Mouse (Mus musculus) embryonic facial prominence, embryonic 14.5 days (tissue): ENCODE data around the gene Stat4. TPM values are rescaled to one million over a fixed set of nuclear protein-coding genes. Genes with fewer than 3 reads are reported as not detected.
"Not testable (repeated sequence)": the region's sequence is repeated elsewhere in the genome, so short reads cannot be mapped to it uniquely, and the experiment has no call there.

ENCODE experiments used
- ATAC-seq: fragments of 200-750 bp; cut with Nextera tagmentation; 2 replicates; pipeline ENCODE4 v1.8.0; 2017; ENCODE audit warnings: low read depth, moderate number of reproducible peaks, moderate TSS enrichment
- DNase-seq: peaks from one replicate; pipeline ENCODE4 v3.0.0-alpha.2; 2015; ENCODE audit warnings: low spot score
- H3K27ac ChIP-seq: fragments of 300-500 bp; sonication (generic); replicated peaks from 2 replicates; pipeline ENCODE4 v1.5.1; 2014; ENCODE audit warnings: low read depth, mild to moderate bottlenecking, low read length, moderate library complexity
- H3K27me3 ChIP-seq: fragments of 300-500 bp; sonication (generic); replicated peaks from 2 replicates; pipeline ENCODE4 v1.6.1; 2014; ENCODE audit warnings: low read length; ENCODE audit not compliant: control insufficient read depth, insufficient read depth
- H3K36me3 ChIP-seq: fragments of 300-500 bp; sonication (generic); 2 replicates; pipeline ENCODE4 v1.6.1; 2014; ENCODE audit warnings: low read length, mixed read lengths; ENCODE audit not compliant: control insufficient read depth, insufficient read depth
- H3K4me1 ChIP-seq: fragments of 300-500 bp; sonication (generic); 2 replicates; pipeline ENCODE4 v1.6.1; 2014; ENCODE audit warnings: antibody characterized with exemption, low read length; ENCODE audit not compliant: control insufficient read depth, insufficient read depth
- H3K4me2 ChIP-seq: fragments of 300-500 bp; sonication (generic); 2 replicates; pipeline ENCODE4 v1.6.1; 2014; ENCODE audit warnings: low read depth, mild to moderate bottlenecking, low read length, moderate library complexity, mixed read lengths
- H3K4me3 ChIP-seq: fragments of 300-500 bp; sonication (generic); 2 replicates; pipeline ENCODE4 v1.5.1; 2014; ENCODE audit warnings: low read depth, mild to moderate bottlenecking, low read length
- H3K9ac ChIP-seq: fragments of 300-500 bp; sonication (generic); 2 replicates; pipeline ENCODE4 v1.6.1; 2014; ENCODE audit warnings: low read depth, mild to moderate bottlenecking, low read length, moderate library complexity, mixed read lengths
- H3K9me3 ChIP-seq: fragments of 300-500 bp; sonication (generic); 2 replicates; pipeline ENCODE4 v1.6.1; 2016; ENCODE audit warnings: low read length; ENCODE audit not compliant: control insufficient read depth
- WGBS: fragments of 180-500 bp; shearing (Covaris S2); extraction: QIAGEN DNeasy Blood & Tissue Kit; methylation state at CpG from one replicate; pipeline ENCODE4 v1.1.7; 2014; 5-methylcytosine and 5-hydroxymethylcytosine counted together
- polyA plus RNA-seq: library from polyadenylated mRNA; unstranded; fragments of >200 nt; fragmentation: Nextera tagmentation; extraction: Ambion mirVana; gene quantifications from 2 replicates; pipeline ENCODE4 v1.2.1, GENCODE M21; 2014

The Stat4 gene
- polyA plus RNA-seq, 1 experiment from 2014 or later = 1.1 TPM

- H3K4me2 ChIP-seq = no peak overlapping the region
- 58% methylated on average over 9 of the region's 9 CpGs for WGBS
Measured at GRCm38 (mm10) chr1:52039626-52040025, 52.7 kb downstream of the Stat4 start.

GRCm38 (mm10) chr1:52040366-52041061 lies 53.6 kb downstream of the Stat4 start:
- no peak overlapping the region for H3K9ac ChIP-seq
- no peaks in the 10 kb centered on the region for H3K9me3 ChIP-seq
- no peak overlapping the region for H3K27ac ChIP-seq
- WGBS = 77% methylated on average over 11 of the region's 11 CpGs
- DNase-seq = no peak
- no peak overlapping the region for H3K4me3 ChIP-seq
- H3K4me1 ChIP-seq = peaks cover 9% of the 10 kb centered on the region
- no peaks in the 10 kb centered on the region for H3K36me3 ChIP-seq
- no peaks in the 10 kb centered on the region for H3K27me3 ChIP-seq
- ATAC-seq = no peak
- H3K4me2 ChIP-seq = no peak overlapping the region

More at GRCm38 (mm10) chr1:52039626-52040025, 52.7 kb downstream of the Stat4 start:
- DNase-seq (peak; percentile 18), ATAC-seq (peak; percentile 35; the same call in 1 of the 2 replicates)
- Histone ChIP-seq H3K9ac (no peak overlapping the region), H3K4me1 (peaks cover 9% of the 10 kb centered on the region), H3K9me3 (no peaks in the 10 kb centered on the region), H3K27ac (no peak overlapping the region), H3K4me3 (no peak overlapping the region), H3K27me3 (no peaks in the 10 kb centered on the region), H3K36me3 (no peaks in the 10 kb centered on the region)

DNA sequence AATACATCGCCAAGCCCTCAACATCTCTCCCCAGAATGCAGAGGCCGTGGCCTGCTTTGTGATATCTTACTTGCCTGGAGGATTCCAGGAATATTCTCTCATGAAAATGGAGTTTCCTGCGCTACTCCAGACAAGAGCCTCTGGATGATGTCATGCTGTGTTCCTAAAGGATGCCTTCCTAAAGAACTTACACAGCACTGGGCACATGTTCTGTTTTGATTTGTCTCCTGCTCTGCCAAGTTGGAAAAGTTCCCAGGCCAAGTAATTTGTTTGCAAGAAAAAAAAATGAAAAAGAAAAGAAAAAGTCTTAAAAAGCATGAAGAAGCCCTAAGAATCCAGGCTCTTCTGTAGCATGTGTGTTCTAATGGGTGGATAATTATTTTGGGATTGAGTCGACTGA lies 56.2 kb downstream of the Stat4 start:
- 59% methylated on average over 4 of the region's 4 CpGs for WGBS
- Histone ChIP-seq H3K4me3 (no peak overlapping the region), H3K4me1 (peaks cover 9% of the 10 kb centered on the region), H3K27ac (no peak overlapping the region), H3K27me3 (no peaks in the 10 kb centered on the region), H3K36me3 (no peaks in the 10 kb centered on the region), H3K9me3 (no peaks in the 10 kb centered on the region), H3K9ac (no peak overlapping the region), H3K4me2 (no peak overlapping the region)
- peak; percentile 78 for DNase-seq
- ATAC-seq = no peak

DNA sequence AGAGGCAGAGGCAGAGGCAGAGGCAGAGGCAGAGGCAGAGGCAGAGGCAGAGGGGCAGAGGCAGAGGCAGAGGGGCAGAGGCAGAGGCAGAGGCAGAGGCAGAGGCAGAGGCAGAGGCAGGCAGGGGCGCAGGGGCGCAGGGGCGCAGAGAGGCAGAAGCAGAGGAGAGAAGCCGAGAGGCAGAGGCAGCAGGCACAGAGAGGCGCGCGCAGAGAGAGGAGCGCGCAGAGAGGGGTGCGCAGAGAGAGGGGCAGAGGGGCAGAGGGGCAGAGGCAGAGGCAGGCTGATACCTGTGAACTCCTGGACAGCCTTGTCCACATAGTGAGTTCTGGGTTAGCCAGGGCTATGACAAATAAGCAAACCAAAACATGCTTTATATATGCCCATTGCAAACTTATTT lies 59.9 kb downstream of the Stat4 start:
- not testable (repeated sequence) for ATAC-seq, DNase-seq, H3K4me2 ChIP-seq, H3K4me1 ChIP-seq, H3K9me3 ChIP-seq, H3K27ac ChIP-seq, H3K9ac ChIP-seq, H3K27me3 ChIP-seq, H3K36me3 ChIP-seq, H3K4me3 ChIP-seq
- WGBS = 96% methylated on average over 10 of the region's 10 CpGs

DNA sequence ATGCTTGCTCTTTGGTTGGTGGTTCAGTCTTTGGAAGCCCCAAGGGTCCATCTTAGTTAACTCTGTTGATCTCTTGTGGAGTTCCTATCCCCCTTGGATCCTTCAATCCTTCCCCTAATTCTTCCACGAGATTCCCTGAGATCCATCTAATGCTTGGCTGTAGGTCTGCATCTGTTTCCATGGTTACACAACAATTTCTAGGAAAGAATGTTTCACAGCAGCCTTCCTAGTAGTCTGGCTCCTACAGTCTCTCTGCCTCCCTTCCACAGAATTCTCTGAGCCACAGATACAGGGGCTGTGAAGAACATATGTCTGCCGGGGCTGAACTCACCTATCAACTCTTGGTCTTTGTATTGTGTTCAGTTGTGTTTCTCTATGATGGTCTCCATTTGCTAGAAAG lies 61.8 kb downstream of the Stat4 start:
- no peaks in the 10 kb centered on the region for H3K27me3 ChIP-seq
- DNase-seq = no peak
- WGBS = 65% methylated on average over 2 of the region's 2 CpGs
- no peak overlapping the region for H3K4me2 ChIP-seq
- no peak overlapping the region for H3K4me3 ChIP-seq
- ATAC-seq = no peak
- no peak overlapping the region for H3K27ac ChIP-seq
- H3K9me3 ChIP-seq = no peaks in the 10 kb centered on the region
- no peak overlapping the region for H3K9ac ChIP-seq
- no peaks in the 10 kb centered on the region for H3K4me1 ChIP-seq
- no peaks in the 10 kb centered on the region for H3K36me3 ChIP-seq

- Histone ChIP-seq H3K4me1 (no peaks in the 10 kb centered on the region), H3K27me3 (no peaks in the 10 kb centered on the region), H3K4me2 (no peak overlapping the region), H3K4me3 (no peak overlapping the region), H3K9me3 (no peaks in the 10 kb centered on the region), H3K36me3 (no peaks in the 10 kb centered on the region), H3K9ac (no peak overlapping the region), H3K27ac (no peak overlapping the region)
- ATAC-seq = no peak
- WGBS = 92% methylated on average over 3 of the region's 3 CpGs
- DNase-seq = no peak
Measured at GRCm38 (mm10) chr1:52049827-52050226, 62.9 kb downstream of the Stat4 start.

DNA sequence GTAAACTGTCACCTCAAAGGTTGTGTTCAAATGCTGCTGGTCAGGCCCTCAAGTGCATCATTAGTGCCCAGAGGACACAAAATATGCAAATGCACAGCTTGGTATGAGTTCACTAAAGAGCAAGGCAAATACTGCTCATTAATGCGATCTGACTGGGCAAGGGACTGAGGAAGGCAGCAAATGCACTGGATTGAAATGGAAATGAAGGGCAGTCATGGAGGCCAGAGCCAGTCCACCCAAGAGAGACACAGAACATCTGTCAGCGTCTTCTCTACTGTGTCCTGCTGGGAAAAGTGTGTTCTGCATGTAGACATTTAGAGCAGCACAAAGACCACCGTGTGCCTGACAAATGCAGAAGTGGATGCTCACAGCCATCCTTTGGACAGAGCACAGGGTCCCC lies 64.6 kb downstream of the Stat4 start:
- H3K36me3 ChIP-seq = no peaks in the 10 kb centered on the region
- H3K4me3 ChIP-seq = no peak overlapping the region
- H3K4me2 ChIP-seq = no peak overlapping the region
- no peaks in the 10 kb centered on the region for H3K9me3 ChIP-seq
- H3K27me3 ChIP-seq = no peaks in the 10 kb centered on the region
- no peak overlapping the region for H3K9ac ChIP-seq
- no peak for ATAC-seq
- no peak for DNase-seq
- no peak overlapping the region for H3K27ac ChIP-seq
- no peaks in the 10 kb centered on the region for H3K4me1 ChIP-seq
- 71% methylated on average over 3 of the region's 3 CpGs for WGBS

DNA sequence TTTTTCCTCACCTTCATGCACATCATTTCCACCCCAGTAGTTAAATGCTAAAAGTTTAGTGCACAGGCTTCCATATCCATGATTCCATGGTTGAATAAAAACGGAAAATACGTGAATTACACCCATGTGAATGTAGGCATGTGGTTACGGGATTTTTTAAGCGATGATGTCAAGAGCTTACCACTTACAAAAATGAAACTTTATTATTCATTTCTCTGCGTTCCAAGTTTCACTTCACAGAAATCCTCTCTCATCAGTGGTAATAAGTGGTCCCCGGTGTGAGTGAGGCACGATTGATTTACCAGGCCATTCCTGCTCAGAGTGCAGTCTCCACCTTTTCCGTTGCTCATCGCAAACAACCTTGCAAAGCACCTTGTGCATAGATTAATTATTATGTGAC lies 66.0 kb downstream of the Stat4 start:
- Histone ChIP-seq H3K36me3 (no peaks in the 10 kb centered on the region), H3K4me1 (no peaks in the 10 kb centered on the region), H3K9ac (no peak overlapping the region), H3K4me2 (no peak overlapping the region), H3K4me3 (no peak overlapping the region), H3K9me3 (no peaks in the 10 kb centered on the region), H3K27ac (no peak overlapping the region), H3K27me3 (no peaks in the 10 kb centered on the region)
- DNase-seq (no peak), ATAC-seq (no peak)
- WGBS = 85% methylated on average over 9 of the region's 9 CpGs

- Histone ChIP-seq H3K4me2 (no peak overlapping the region), H3K4me3 (no peak overlapping the region), H3K27ac (no peak overlapping the region), H3K4me1 (no peaks in the 10 kb centered on the region), H3K27me3 (no peaks in the 10 kb centered on the region), H3K9ac (no peak overlapping the region), H3K9me3 (no peaks in the 10 kb centered on the region), H3K36me3 (no peaks in the 10 kb centered on the region)
- 80% methylated on average over 4 of the region's 4 CpGs for WGBS
- ATAC-seq (no peak), DNase-seq (no peak)
Measured at GRCm38 (mm10) chr1:52055947-52056346, 69.0 kb downstream of the Stat4 start.
